Mouse (Mus musculus): ENCODE results near the gene Celf5. TPM values are rescaled to one million over a fixed set of nuclear protein-coding genes. Genes with fewer than 3 reads are reported as not detected.

Gene Celf5
- polyA plus RNA-seq, 1 experiment, result 309 TPM

DNA sequence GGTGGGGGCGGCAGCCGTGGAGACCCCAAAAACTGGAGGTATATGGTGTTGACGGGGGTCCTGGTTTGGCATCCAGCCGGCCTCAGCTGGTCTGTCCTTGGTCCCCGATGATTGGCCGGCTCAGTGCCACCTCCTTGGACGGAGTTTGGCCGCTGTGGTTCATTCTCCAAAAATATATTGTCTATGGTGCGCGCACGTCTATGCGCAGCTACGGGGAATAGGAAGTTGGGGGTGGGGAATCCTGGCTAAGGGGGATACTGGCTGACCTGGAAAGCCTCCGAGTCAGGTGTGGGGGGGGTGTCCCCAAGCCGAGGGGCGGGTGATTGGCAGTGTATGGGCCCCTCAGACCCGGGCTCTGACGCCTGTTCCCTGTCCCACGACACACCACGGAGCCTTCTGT, 22.0 kb downstream of the Celf5 start:
- H3K27ac ChIP-seq (ENCODE audit: insufficient read depth, low read length), result no peak overlapping the region
- H3K4me1 ChIP-seq (ENCODE audit: control insufficient read depth, insufficient read depth, low read length), result no peaks in the 10 kb centered on the region
- no peak overlapping the region for H3K4me3 ChIP-seq (ENCODE audit: insufficient read depth, low read length)
- TF ChIP-seq POLR2A (IDR thresholded peaks at IDR 0.05; ENCODE audit: extremely low read depth, insufficient read depth, low read length), result no peak
- TF ChIP-seq CTCF (IDR thresholded peaks at IDR 0.05; ENCODE audit: extremely low read depth, insufficient read depth, low read length), result no peak

DNA sequence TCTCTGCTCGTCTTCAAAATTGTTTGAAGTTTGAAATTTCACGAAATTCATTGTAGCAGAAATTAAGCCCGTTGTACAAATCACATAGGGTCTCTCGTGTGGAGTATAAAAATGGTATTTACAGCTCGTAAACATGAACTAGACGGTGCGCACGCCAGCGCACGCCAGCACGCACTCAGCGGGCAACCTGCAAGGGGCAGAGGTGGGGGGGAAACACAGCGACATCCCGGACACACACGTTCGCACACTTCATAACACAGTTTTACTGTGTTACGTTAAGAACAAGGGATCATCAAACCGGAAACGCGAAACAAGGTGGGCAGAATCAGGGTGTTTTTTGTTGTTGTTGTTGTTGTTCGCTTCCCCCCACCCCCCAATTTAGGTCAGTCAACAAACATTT, 23.1 kb downstream of the Celf5 start:
- no peaks in the 10 kb centered on the region for H3K4me1 ChIP-seq (ENCODE audit: control insufficient read depth, insufficient read depth, low read length)
- H3K27ac ChIP-seq (ENCODE audit: insufficient read depth, low read length), result no peak overlapping the region
- H3K4me3 ChIP-seq (ENCODE audit: insufficient read depth, low read length), result no peak overlapping the region

GRCm38 (mm10) chr10:81458267-81458666, 24.2 kb downstream of the Celf5 start:
- TF ChIP-seq CTCF (IDR thresholded peaks at IDR 0.05; ENCODE audit: extremely low read depth, insufficient read depth, low read length) (no peak), POLR2A (IDR thresholded peaks at IDR 0.05; ENCODE audit: extremely low read depth, insufficient read depth, low read length) (no peak)
- Histone ChIP-seq H3K27ac (ENCODE audit: insufficient read depth, low read length) (no peak overlapping the region), H3K4me3 (ENCODE audit: insufficient read depth, low read length) (no peak overlapping the region), H3K4me1 (ENCODE audit: control insufficient read depth, insufficient read depth, low read length) (no peaks in the 10 kb centered on the region)

More for the DNA sequence above, 23.1 kb downstream of the Celf5 start:
- TF ChIP-seq CTCF (IDR thresholded peaks at IDR 0.05; ENCODE audit: extremely low read depth, insufficient read depth, low read length) (no peak), POLR2A (IDR thresholded peaks at IDR 0.05; ENCODE audit: extremely low read depth, insufficient read depth, low read length) (no peak)

DNA sequence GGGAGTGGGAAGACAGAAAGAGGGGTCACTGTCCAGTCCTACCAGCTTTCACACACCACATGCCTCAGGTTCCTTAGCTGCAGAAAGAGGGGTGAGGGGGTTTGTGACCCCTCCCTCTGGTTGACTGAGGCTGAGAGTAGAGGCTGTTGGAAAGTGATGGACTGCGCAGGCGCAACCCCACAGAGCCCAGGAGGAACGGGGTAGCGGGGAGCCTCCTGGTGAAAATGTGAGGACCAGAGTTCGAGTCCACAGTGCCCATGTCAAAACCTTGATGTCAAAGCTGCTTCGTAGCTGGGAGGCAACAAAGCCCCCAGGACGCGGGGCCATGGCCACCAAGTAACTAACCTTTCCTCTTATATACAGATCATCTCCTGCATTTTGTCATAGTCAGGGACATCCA, 24.9 kb downstream of the Celf5 start:
- H3K27ac ChIP-seq (ENCODE audit: insufficient read depth, low read length), result no peak overlapping the region
- H3K4me3 ChIP-seq (ENCODE audit: insufficient read depth, low read length), result no peak overlapping the region
- TF ChIP-seq POLR2A (IDR thresholded peaks at IDR 0.05; ENCODE audit: extremely low read depth, insufficient read depth, low read length) (no peak), CTCF (IDR thresholded peaks at IDR 0.05; ENCODE audit: extremely low read depth, insufficient read depth, low read length) (no peak)
- no peaks in the 10 kb centered on the region for H3K4me1 ChIP-seq (ENCODE audit: control insufficient read depth, insufficient read depth, low read length)

GRCm38 (mm10) chr10:81456983-81457563, 25.4 kb downstream of the Celf5 start:
- Histone ChIP-seq H3K4me1 (ENCODE audit: control insufficient read depth, insufficient read depth, low read length) (no peaks in the 10 kb centered on the region), H3K27ac (ENCODE audit: insufficient read depth, low read length) (no peak overlapping the region), H3K4me3 (ENCODE audit: insufficient read depth, low read length) (no peak overlapping the region)
- TF ChIP-seq POLR2A (IDR thresholded peaks at IDR 0.05; ENCODE audit: extremely low read depth, insufficient read depth, low read length), result no peak
- TF ChIP-seq CTCF (IDR thresholded peaks at IDR 0.05; ENCODE audit: extremely low read depth, insufficient read depth, low read length), result no peak

DNA sequence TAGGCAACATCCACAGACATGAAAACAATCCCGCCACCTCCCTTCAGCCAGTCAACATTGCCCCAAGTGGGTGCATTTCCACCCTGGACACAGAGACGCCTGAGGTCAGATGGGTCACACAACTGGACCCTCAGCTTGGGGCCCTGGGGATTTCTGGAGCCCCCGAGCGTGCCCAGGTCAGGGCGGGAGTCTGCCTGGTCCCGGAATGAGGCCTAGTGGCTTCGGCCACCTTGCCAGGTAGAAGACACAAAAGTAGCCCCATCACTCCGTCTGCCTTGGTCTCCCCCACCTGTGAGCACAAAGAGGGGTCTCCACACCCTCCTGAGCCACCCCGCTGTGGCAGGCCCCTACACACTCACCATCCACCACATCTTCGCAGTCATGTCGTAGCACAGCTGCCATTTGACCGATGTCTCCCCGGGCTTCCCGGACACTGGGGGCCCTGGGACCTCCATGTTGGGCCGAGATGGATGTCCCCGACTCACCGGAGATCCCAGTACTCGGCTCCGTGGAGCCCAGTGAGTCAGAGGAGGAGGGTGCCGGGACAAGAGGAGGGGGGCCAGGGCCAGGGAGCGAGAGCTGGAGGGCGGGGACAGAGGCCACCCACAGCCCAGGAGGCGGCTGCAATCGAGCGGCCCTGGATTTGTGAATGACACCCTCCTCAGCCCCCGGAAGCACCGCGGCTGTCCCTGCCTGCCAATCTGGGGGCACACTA, 27.2 kb downstream of the Celf5 start, which contains the start of gene Nfic:
Nfic (minus strand) TSS at position 455 of the 715 bp plus-strand sequence.
- Histone ChIP-seq H3K27ac (ENCODE audit: insufficient read depth, low read length) (no peak within 1 kb of the TSS), H3K4me1 (ENCODE audit: control insufficient read depth, insufficient read depth, low read length) (no peaks in the 10 kb centered on the region), H3K4me3 (ENCODE audit: insufficient read depth, low read length) (no peak within 1 kb of the TSS)
- TF ChIP-seq POLR2A (IDR thresholded peaks at IDR 0.05; ENCODE audit: extremely low read depth, insufficient read depth, low read length), result no peak
- TF ChIP-seq CTCF (IDR thresholded peaks at IDR 0.05; ENCODE audit: extremely low read depth, insufficient read depth, low read length), result no peak

GRCm38 (mm10) chr10:81454106-81454505, 28.4 kb downstream of the Celf5 start:
- H3K27ac ChIP-seq (ENCODE audit: insufficient read depth, low read length), result no peak overlapping the region
- no peak overlapping the region for H3K4me3 ChIP-seq (ENCODE audit: insufficient read depth, low read length)

DNA sequence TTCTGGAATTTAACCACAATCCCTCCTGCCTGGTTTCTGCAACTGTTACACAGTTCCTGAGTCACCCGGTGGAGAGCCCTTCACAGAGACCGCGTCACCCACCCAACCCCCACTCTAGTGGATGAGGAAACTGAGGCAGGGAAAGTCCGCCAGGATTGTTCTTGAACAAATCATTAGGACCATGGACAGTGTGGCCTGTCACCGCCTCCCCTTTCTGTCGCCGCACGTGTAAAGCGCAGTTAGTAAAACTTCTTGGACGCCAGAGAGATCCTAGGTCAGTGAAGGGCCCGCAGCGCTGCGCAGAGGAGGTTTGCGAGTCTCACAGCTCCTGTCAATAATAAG, 29.6 kb downstream of the Celf5 start:
- Histone ChIP-seq H3K4me3 (ENCODE audit: insufficient read depth, low read length) (no peak overlapping the region), H3K4me1 (ENCODE audit: control insufficient read depth, insufficient read depth, low read length) (no peaks in the 10 kb centered on the region), H3K27ac (ENCODE audit: insufficient read depth, low read length) (no peak overlapping the region)
- TF ChIP-seq CTCF (IDR thresholded peaks at IDR 0.05; ENCODE audit: extremely low read depth, insufficient read depth, low read length), result no peak
- no peak for TF ChIP-seq POLR2A (IDR thresholded peaks at IDR 0.05; ENCODE audit: extremely low read depth, insufficient read depth, low read length)

More at GRCm38 (mm10) chr10:81454106-81454505, 28.4 kb downstream of the Celf5 start:
- no peaks in the 10 kb centered on the region for H3K4me1 ChIP-seq (ENCODE audit: control insufficient read depth, insufficient read depth, low read length)
- no peak for TF ChIP-seq CTCF (IDR thresholded peaks at IDR 0.05; ENCODE audit: extremely low read depth, insufficient read depth, low read length)
- no peak for TF ChIP-seq POLR2A (IDR thresholded peaks at IDR 0.05; ENCODE audit: extremely low read depth, insufficient read depth, low read length)

DNA sequence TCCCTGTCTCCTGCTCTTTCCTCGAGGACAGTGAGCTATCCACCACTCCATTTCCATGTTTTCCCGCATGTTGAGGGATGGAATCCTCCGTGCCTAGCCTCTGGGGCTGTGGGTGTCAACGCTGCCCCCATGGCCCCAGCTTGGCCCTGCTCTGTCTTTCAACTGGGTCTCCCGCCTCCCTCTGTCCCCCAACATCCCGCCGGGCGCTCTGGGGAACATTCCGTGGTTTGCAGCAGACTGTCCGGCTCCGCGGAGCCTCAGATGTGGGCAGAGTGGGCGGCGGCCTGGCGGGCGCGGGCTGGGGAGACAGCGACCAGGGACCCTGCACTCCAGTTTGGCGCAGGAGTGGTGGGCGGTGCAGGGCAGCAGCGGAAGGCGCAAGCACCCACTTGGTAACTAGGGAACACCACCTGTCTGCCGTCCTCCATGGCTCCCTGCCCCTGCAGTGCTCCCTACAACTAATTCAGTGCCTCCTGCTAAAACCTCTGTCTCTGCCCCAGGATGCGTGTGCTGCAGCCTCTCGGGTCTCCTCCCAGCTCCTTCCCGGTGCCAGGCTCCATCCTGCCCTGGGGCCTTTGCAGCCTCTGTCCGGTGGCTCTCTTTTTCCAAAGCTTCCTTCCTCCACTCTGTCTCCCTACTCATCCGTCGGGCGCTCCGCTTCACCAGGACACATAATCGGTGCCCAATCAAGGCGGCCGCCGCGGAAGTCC, 30.1 kb downstream of the Celf5 start:
- no peak overlapping the region for H3K27ac ChIP-seq (ENCODE audit: insufficient read depth, low read length)
- H3K4me3 ChIP-seq (ENCODE audit: insufficient read depth, low read length), result no peak overlapping the region
- no peaks in the 10 kb centered on the region for H3K4me1 ChIP-seq (ENCODE audit: control insufficient read depth, insufficient read depth, low read length)
- no peak for TF ChIP-seq CTCF (IDR thresholded peaks at IDR 0.05; ENCODE audit: extremely low read depth, insufficient read depth, low read length)
- TF ChIP-seq POLR2A (IDR thresholded peaks at IDR 0.05; ENCODE audit: extremely low read depth, insufficient read depth, low read length), result no peak

Measured in cortical plate, adult 2 months (tissue).